Mouse (Mus musculus): ENCODE measurements around the gene Gcn1l1.

The Gcn1l1 gene

GRCm38 (mm10) chr5:115535635-115536034 lies 29.4 kb upstream of the Gcn1l1 start:
- peak; percentile 59 to 69 for DNase-seq

- DNase-seq = peak in 1 of 2 experiments; percentile 41
Observed at GRCm38 (mm10) chr5:115538017-115538692, 26.9 kb upstream of the Gcn1l1 start.

- DNase-seq = peak; percentile 92 to 94
Observed at GRCm38 (mm10) chr5:115538693-115539043, 26.4 kb upstream of the Gcn1l1 start.

GRCm38 (mm10) chr5:115542635-115543384 lies 22.2 kb upstream of the Gcn1l1 start:
- DNase-seq = peak; percentile 79 to 82

GRCm38 (mm10) chr5:115543509-115544253 lies 21.4 kb upstream of the Gcn1l1 start:
- DNase-seq = peak; percentile 88 to 93

- no peak for DNase-seq
Observed at GRCm38 (mm10) chr5:115544655-115545185, 20.3 kb upstream of the Gcn1l1 start.

GRCm38 (mm10) chr5:115545636-115546035 lies 19.4 kb upstream of the Gcn1l1 start:
- peak; percentile 89 to 94 for DNase-seq

- DNase-seq = no peak
Observed at GRCm38 (mm10) chr5:115546536-115546935, 18.5 kb upstream of the Gcn1l1 start.

GRCm38 (mm10) chr5:115547014-115547413 lies 18.0 kb upstream of the Gcn1l1 start:
- no peak for DNase-seq

GRCm38 (mm10) chr5:115547421-115547820 lies 17.6 kb upstream of the Gcn1l1 start:
- DNase-seq = no peak

GRCm38 (mm10) chr5:115548501-115549285 lies 16.4 kb upstream of the Gcn1l1 start:
- no peak for DNase-seq

- no peak for DNase-seq
Observed at GRCm38 (mm10) chr5:115550482-115551005, 14.5 kb upstream of the Gcn1l1 start.

GRCm38 (mm10) chr5:115551386-115551785 lies 13.7 kb upstream of the Gcn1l1 start:
- no peak for DNase-seq

- DNase-seq = no peak
Observed at GRCm38 (mm10) chr5:115551799-115552198, 13.3 kb upstream of the Gcn1l1 start.

- no peak for DNase-seq
Observed at GRCm38 (mm10) chr5:115553801-115554420, 11.1 kb upstream of the Gcn1l1 start.

GRCm38 (mm10) chr5:115554536-115555291 lies 10.3 kb upstream of the Gcn1l1 start:
- no peak for DNase-seq

GRCm38 (mm10) chr5:115556217-115556616 lies 8.8 kb upstream of the Gcn1l1 start:
- peak; percentile 70 to 82 for DNase-seq

GRCm38 (mm10) chr5:115558182-115558794 lies 6.8 kb upstream of the Gcn1l1 start:
- no peak for DNase-seq

GRCm38 (mm10) chr5:115559237-115560101 lies 5.6 kb upstream of the Gcn1l1 start, which contains the start of gene Rplp0:
Gene Rplp0 (plus strand): TSS chr5:115559467.
- DNase-seq = peak; percentile 99 to 100

Data from lung, adult 18-20 months (tissue).